Mouse (Mus musculus) liver, embryonic 13.5 days (tissue): ENCODE results near the gene Gm49395. TPM values are rescaled to one million over a fixed set of nuclear protein-coding genes. Genes with fewer than 3 reads are reported as not detected.

Source experiments
- ATAC-seq: fragments of 200-750 bp; cut with Nextera tagmentation; 2 replicates; pipeline ENCODE4 v1.8.0; 2017; ENCODE audit warnings: low read depth, mild to moderate bottlenecking, moderate number of reproducible peaks, moderate library complexity
- DNase-seq: peaks from one replicate; pipeline ENCODE4 v3.0.0; 2022
- H3K27ac ChIP-seq: fragments of 300-500 bp; sonication (generic); 2 replicates; pipeline ENCODE4 v1.5.1; 2015; ENCODE audit warnings: moderate library complexity, mild to moderate bottlenecking, inconsistent platforms
- H3K27me3 ChIP-seq: fragments of 300-500 bp; sonication (generic); 2 replicates; pipeline ENCODE4 v1.6.1; 2015; ENCODE audit warnings: mild to moderate bottlenecking, inconsistent platforms
- H3K36me3 ChIP-seq: fragments of 300-500 bp; sonication (generic); 2 replicates; pipeline ENCODE4 v1.6.1; 2015; ENCODE audit warnings: mild to moderate bottlenecking, inconsistent platforms
- H3K4me1 ChIP-seq: fragments of 300-500 bp; sonication (generic); replicated peaks from 2 replicates; pipeline ENCODE4 v1.6.1; 2015; ENCODE audit warnings: inconsistent platforms
- H3K4me2 ChIP-seq: fragments of 300-500 bp; sonication (generic); 2 replicates; pipeline ENCODE4 v1.6.1; 2015; ENCODE audit warnings: inconsistent platforms, mild to moderate bottlenecking, moderate library complexity
- H3K4me3 ChIP-seq: fragments of 300-500 bp; sonication (generic); replicated peaks from 2 replicates; pipeline ENCODE4 v1.5.1; 2015; ENCODE audit warnings: mild to moderate bottlenecking, inconsistent platforms
- H3K9ac ChIP-seq: fragments of 300-500 bp; sonication (generic); 2 replicates; pipeline ENCODE4 v1.6.1; 2015; ENCODE audit warnings: mild to moderate bottlenecking, inconsistent platforms
- H3K9me3 ChIP-seq: fragments of 300-500 bp; sonication (generic); replicated peaks from 2 replicates; pipeline ENCODE4 v1.6.1; 2016; ENCODE audit warnings: inconsistent platforms
- WGBS: fragments of 180-500 bp; shearing (Covaris S2); methylation state at CpG from one replicate; pipeline ENCODE4 v1.1.7; 2015; ENCODE audit not compliant: insufficient replicate concordance; 5-methylcytosine and 5-hydroxymethylcytosine counted together
- polyA plus RNA-seq: library from polyadenylated mRNA; unstranded; fragments of >200 nt; fragmentation: Nextera tagmentation; extraction: Ambion mirVana; gene quantifications from 2 replicates; pipeline ENCODE4 v1.2.1, GENCODE M21; 2015

Gm49395 gene
- polyA plus RNA-seq, 1 experiment from 2014 or later = 2.9 TPM

DNA sequence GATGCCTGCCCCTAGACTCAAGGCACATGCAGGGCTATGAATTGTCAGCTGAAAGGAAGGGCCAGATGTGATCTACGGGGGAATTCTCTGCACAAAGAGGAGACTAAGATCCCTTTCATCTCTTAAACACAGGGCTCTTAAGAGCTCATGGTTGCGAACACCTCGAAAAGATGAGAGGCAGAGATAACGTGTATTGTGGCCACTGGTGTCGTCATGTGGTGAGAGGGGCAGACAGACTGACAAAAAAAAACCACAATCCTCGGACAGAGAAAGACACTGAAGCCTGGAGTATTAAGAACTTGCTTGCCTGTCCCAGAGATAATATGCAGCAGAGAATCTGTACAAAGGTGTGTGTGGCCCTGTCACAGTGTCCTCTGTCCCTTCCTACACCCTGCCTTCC, 90.2 kb downstream of the Gm49395 start:
- Histone ChIP-seq H3K36me3 (no peaks in the 10 kb centered on the region), H3K27me3 (no peaks in the 10 kb centered on the region), H3K27ac (no peak overlapping the region), H3K4me1 (no peaks in the 10 kb centered on the region), H3K4me2 (no peak overlapping the region), H3K9ac (no peak overlapping the region), H3K9me3 (no peaks in the 10 kb centered on the region), H3K4me3 (no peak overlapping the region)
- ATAC-seq (no peak), DNase-seq (no peak)
- WGBS = 14% methylated on average over 6 of the region's 6 CpGs

DNA sequence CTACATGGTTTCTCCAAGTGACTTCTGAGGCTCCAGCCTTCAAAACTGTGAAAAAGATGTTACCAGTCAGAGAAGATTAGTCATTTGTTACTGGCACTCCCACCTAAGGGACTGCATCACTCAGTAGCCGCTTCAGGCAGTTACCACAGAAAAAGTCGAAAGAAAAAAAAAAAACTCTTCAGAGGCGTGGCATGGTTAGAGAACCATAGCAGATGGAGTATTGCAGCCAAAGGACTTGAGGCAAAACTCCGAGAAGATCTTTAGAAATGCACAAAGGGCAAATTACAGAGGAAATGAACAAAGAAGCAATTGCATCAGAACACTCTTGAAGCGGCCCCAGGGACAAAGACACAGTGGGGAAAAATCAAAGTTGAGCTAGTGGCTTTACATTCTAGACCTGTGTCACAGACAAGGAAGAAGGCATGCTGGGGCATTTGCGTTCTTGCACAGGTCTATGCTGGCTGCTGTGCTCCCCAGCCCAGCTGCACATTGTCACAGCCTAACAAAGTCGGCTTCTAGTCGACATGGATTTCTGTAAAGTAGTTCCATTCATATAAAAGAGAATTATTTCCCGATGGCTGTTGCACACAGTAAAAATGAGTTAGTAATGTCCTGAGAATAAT, 95.4 kb downstream of the Gm49395 start:
- ATAC-seq = no peak
- Histone ChIP-seq H3K4me3 (no peak overlapping the region), H3K4me2 (no peak overlapping the region), H3K27ac (no peak overlapping the region), H3K27me3 (no peaks in the 10 kb centered on the region), H3K9me3 (no peaks in the 10 kb centered on the region), H3K4me1 (no peaks in the 10 kb centered on the region), H3K36me3 (no peaks in the 10 kb centered on the region), H3K9ac (no peak overlapping the region)
- WGBS = 52% methylated on average over 9 of the region's 9 CpGs
- DNase-seq = no peak

DNA sequence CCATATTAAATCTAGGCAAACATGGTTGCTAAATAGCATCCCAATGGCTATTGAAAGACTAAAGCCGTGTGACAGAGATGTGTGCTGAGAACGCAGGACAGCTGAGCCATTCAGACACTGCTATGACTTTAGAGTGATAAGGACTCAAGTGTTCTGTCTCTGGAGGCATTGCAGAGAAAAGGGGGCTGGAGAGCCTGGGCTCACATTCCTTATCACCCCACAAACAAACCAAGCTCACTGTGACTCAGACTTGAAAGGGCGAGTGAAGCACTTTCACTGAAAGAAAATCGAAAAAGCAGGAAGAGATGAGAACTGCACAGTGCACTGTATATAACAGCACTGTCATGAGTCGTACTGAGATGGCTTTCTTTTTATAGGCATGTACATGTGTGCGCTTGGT, 96.4 kb downstream of the Gm49395 start:
- H3K4me1 ChIP-seq = no peaks in the 10 kb centered on the region
- no peak overlapping the region for H3K9ac ChIP-seq
- no peaks in the 10 kb centered on the region for H3K9me3 ChIP-seq
- no peaks in the 10 kb centered on the region for H3K27me3 ChIP-seq
- WGBS = 26% methylated on average over 6 of the region's 6 CpGs
- H3K36me3 ChIP-seq = no peaks in the 10 kb centered on the region
- H3K4me2 ChIP-seq = no peak overlapping the region
- no peak overlapping the region for H3K4me3 ChIP-seq
- no peak overlapping the region for H3K27ac ChIP-seq
- no peak for DNase-seq
- 0 out of 2 replicates have a peak, but pooled peaks have one; percentile 36 for ATAC-seq

DNA sequence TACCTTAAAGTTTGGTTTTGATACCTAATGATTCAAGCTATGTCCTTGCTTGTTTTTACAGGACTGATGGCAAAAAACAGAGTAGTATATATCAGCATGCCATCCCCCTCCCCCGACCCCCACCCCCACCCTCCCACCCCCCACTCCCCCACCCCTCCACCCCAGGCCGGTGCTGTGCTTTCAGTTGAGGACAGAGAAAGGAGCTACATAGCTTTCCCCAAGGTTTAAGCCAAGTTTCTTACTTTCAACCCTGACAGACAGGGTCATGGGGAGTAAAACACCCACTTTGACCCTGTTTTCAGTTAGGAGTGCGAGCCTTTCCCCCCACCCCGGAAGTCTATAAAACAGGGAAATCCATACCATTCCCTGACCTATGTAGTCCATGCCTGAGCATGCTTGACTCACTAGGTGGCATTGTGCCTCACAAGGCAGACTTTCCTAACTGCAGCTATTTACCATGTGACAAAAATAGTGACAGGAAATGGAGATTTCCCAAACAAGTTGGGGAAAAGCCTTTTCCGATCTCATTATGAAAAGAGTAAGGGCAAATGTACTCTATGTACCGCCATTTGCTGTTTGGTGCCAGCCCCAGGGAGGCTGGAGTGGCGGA, 98.2 kb downstream of the Gm49395 start:
- Histone ChIP-seq H3K36me3 (0 out of 2 replicates have a peak, but pooled peaks cover 3% of the 10 kb centered on the region), H3K27me3 (no peaks in the 10 kb centered on the region), H3K4me2 (no peak overlapping the region), H3K4me3 (no peak overlapping the region), H3K4me1 (no peaks in the 10 kb centered on the region), H3K27ac (no peak overlapping the region), H3K9me3 (no peaks in the 10 kb centered on the region), H3K9ac (no peak overlapping the region)
- no peak for DNase-seq
- ATAC-seq = no peak
- 33% methylated on average over 7 of the region's 7 CpGs for WGBS

DNA sequence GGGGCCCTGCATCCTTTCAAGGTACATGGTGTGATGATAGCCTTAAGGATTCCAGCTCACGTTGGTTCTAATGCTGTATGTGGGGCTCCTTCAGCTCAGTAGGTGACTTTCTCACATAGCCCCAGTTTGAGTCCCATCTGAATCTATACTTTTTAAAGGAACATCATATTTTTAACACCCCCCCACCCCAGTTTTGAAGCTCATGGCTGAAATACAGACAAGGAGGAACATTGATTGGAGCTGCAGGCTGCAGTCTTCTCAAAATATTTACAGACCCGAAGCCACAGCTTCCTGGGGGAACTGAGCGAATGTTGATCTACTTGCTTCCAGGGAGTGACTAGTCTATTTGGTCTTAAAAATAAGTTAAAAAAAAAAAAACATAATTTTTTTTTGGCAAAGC, 98.9 kb downstream of the Gm49395 start:
- Histone ChIP-seq H3K27me3 (no peaks in the 10 kb centered on the region), H3K27ac (no peak overlapping the region), H3K4me1 (no peaks in the 10 kb centered on the region), H3K4me3 (no peak overlapping the region), H3K4me2 (no peak overlapping the region), H3K9ac (no peak overlapping the region), H3K9me3 (no peaks in the 10 kb centered on the region), H3K36me3 (0 out of 2 replicates have a peak, but pooled peaks cover 3% of the 10 kb centered on the region)
- ATAC-seq (no peak), DNase-seq (no peak)
- WGBS = 41% methylated on average over 3 of the region's 3 CpGs

DNA sequence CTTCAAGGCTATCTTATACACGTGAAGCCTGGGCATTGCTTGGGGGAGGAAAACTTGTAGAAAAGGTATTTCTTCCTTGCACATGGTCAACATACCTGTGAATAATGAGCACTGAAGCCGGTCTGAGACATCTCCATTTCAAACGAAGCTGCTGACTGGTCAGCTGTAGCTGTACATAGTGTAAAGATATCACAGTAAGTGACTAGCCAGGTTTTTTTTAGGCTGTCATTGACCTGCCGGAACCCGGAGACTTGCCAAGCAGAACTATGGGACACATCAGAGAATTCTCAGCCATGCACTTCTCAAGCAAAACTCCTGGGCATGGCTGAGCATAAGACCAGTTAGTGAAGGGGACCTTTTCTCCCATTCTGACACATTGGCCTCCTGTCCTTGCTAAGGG, 99.6 kb downstream of the Gm49395 start:
- DNase-seq (no peak), ATAC-seq (no peak)
- Histone ChIP-seq H3K4me3 (no peak overlapping the region), H3K27me3 (no peaks in the 10 kb centered on the region), H3K4me2 (no peak overlapping the region), H3K36me3 (0 out of 2 replicates have a peak, but pooled peaks cover 3% of the 10 kb centered on the region), H3K27ac (no peak overlapping the region), H3K4me1 (no peaks in the 10 kb centered on the region), H3K9ac (no peak overlapping the region), H3K9me3 (no peaks in the 10 kb centered on the region)
- 67% methylated on average over 5 of the region's 5 CpGs for WGBS

DNA sequence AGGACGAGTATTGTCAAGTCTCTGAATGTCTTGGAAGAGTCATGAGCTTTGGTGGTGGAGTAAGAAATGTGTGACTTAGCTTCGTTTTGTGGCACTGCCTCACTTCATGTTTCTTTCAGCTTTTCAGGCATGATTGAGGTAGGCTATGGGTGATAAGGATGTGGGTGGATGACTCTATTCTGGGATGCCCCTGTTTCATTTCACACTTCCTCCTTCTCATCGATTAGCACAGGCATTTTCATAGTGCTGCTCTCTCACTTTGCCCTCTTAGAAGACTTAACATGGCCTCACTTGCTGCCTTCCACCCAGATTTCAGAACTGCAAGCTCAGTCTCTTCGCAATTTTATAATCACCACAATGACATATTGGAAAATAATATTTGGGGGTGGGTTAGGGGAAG, 102.1 kb downstream of the Gm49395 start:
- ATAC-seq (no peak), DNase-seq (no peak)
- Histone ChIP-seq H3K27ac (no peak overlapping the region), H3K4me1 (no peaks in the 10 kb centered on the region), H3K9me3 (no peaks in the 10 kb centered on the region), H3K9ac (no peak overlapping the region), H3K27me3 (no peaks in the 10 kb centered on the region), H3K36me3 (0 out of 2 replicates have a peak, but pooled peaks cover 3% of the 10 kb centered on the region), H3K4me3 (no peak overlapping the region), H3K4me2 (no peak overlapping the region)
- 50% methylated on average over 4 of the region's 4 CpGs for WGBS

DNA sequence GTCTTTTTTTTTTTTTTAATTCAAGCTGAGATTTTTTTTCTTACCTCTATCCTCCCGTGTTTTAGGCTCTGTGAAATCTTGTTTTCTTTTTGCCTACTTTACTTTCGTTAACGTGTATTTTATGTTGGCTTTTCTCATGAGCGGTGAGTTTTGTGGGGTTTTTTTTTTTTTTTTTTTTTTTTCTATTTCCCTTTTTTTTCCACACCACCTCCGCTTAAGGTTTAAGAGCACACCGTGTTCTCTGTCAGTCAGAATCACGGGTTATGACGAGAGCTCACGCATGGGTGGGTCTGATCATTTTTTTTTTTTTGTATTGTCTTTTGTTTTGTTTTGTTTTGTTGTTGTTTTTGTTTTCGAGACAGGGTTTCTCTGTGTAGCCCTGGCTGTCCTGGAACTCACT, 103.6 kb downstream of the Gm49395 start:
- 0 out of 2 replicates have a peak, but pooled peaks cover 3% of the 10 kb centered on the region for H3K36me3 ChIP-seq
- ATAC-seq (no peak), DNase-seq (no peak)
- H3K9ac ChIP-seq = no peak overlapping the region
- H3K4me2 ChIP-seq = no peak overlapping the region
- no peaks in the 10 kb centered on the region for H3K9me3 ChIP-seq
- WGBS = 74% methylated on average over 10 of the region's 10 CpGs
- no peak overlapping the region for H3K27ac ChIP-seq
- no peaks in the 10 kb centered on the region for H3K4me1 ChIP-seq
- no peak overlapping the region for H3K4me3 ChIP-seq
- no peaks in the 10 kb centered on the region for H3K27me3 ChIP-seq

DNA sequence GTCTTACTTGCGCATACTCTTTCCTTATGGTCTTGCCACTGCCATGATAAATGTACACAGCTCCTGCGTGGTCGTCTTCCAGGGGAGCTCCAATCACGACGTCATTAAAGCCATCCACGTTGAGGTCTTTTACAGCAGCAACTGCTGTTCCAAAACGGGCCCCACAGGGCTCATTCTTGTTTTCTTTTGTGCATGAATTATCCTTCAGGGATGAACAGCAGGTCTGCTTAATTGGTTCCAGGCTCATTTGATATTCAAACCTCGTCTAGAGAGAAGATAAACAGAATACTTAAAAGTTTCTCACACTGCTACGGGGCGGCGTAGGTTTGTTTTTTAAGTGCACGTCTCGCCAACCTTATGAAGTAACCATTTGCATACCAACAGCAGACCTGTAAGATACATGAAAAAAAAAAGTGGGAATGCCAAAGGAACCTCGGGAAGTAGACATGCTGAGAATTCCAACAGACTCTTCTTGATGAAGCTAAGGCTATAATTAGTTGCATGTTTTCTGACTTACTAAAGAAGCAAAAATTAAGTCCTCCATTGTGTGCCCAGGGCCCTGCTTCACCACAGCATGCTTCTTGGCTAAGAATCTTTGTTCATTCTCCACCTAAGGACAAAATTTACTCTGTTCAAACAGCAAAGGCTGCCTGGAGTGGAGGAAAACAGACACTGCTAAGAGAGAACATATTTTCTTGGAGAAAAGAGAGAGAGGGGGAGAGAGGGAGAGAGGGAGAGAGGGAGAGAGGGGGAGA, 109.3 kb downstream of the Gm49395 start:
- Histone ChIP-seq H3K4me2 (no peak overlapping the region), H3K4me3 (no peak overlapping the region), H3K27me3 (no peaks in the 10 kb centered on the region), H3K9ac (no peak overlapping the region), H3K36me3 (no peaks in the 10 kb centered on the region), H3K9me3 (no peaks in the 10 kb centered on the region), H3K27ac (no peak overlapping the region), H3K4me1 (no peaks in the 10 kb centered on the region)
- WGBS = 66% methylated on average over 14 of the region's 14 CpGs
- DNase-seq (no peak), ATAC-seq (no peak)

DNA sequence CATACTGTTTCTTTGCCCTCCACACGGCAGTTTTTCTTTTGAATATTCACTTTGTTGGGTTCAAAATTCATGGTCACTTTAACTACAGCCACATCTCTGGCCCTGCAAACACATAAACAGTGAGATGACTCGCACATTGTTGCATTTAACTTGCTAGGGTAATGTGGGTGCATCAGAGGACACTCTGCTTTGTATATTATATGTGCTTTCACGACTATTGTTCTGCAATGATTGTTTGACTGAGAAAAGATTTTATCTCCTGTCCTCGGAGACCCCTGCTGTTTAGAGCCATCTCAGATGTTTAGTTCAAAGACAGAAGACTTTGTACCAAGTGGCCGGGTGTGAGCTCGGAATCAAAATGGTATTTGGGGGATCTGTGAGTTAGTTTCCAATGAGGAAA, 114.1 kb downstream of the Gm49395 start:
- WGBS = 49% methylated on average over 6 of the region's 6 CpGs
- Histone ChIP-seq H3K27ac (no peak overlapping the region), H3K4me3 (no peak overlapping the region), H3K4me2 (no peak overlapping the region), H3K9ac (no peak overlapping the region), H3K36me3 (no peaks in the 10 kb centered on the region), H3K27me3 (no peaks in the 10 kb centered on the region), H3K4me1 (no peaks in the 10 kb centered on the region), H3K9me3 (no peaks in the 10 kb centered on the region)
- DNase-seq (no peak), ATAC-seq (no peak)

DNA sequence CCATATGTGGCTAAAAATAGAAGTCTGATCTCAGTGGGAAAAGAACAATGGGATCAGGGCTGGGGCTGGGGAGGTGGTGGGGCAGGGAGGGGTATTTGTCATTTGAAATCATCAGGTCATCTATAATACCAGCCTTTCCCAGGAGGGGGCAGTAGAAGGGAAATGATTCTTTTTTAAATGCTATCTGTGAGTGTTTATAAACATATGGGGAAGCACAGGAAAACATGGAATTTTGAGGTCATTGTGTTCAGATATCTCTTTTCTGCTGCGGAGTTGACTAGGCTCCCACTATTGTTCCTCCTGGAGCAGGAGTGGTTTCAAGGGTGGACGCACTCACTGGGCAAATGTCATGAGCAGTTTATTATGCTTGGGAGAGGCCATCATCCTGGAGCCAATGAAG, 114.6 kb downstream of the Gm49395 start:
- ATAC-seq (no peak), DNase-seq (no peak)
- WGBS = 41% methylated on average over 2 of the region's 2 CpGs
- H3K9ac ChIP-seq = no peak overlapping the region
- H3K27ac ChIP-seq = no peak overlapping the region
- H3K4me1 ChIP-seq = no peaks in the 10 kb centered on the region
- no peak overlapping the region for H3K4me2 ChIP-seq
- no peaks in the 10 kb centered on the region for H3K9me3 ChIP-seq
- H3K27me3 ChIP-seq = no peaks in the 10 kb centered on the region
- no peaks in the 10 kb centered on the region for H3K36me3 ChIP-seq
- H3K4me3 ChIP-seq = no peak overlapping the region
